Mouse (Mus musculus) heart, embryonic 16.5 days (tissue): ENCODE results near the gene Shoc2. TPM values are rescaled to one million over a fixed set of nuclear protein-coding genes. Genes with fewer than 3 reads are reported as not detected.
"Not testable (repeated sequence)": the region's sequence is repeated elsewhere in the genome, so short reads cannot be mapped to it uniquely, and the experiment has no call there.

Source experiments
- ATAC-seq: fragments of 200-750 bp; cut with Nextera tagmentation; replicated peaks from 2 replicates; pipeline ENCODE4 v1.8.0; 2017; ENCODE audit warnings: moderate number of reproducible peaks; ENCODE audit not compliant: insufficient read depth, low FRiP score; ENCODE audit errors: extremely low read depth
- H3K27ac ChIP-seq: fragments of 300-500 bp; sonication (generic); 2 replicates; pipeline ENCODE4 v1.5.1; 2014; ENCODE audit warnings: mild to moderate bottlenecking, low read length, control low read depth, moderate library complexity
- H3K27me3 ChIP-seq: fragments of 300-500 bp; sonication (generic); 2 replicates; pipeline ENCODE4 v1.6.1; 2014; ENCODE audit warnings: low read length, mixed read lengths; ENCODE audit not compliant: control insufficient read depth, insufficient read depth
- H3K36me3 ChIP-seq: fragments of 300-500 bp; sonication (generic); 2 replicates; pipeline ENCODE4 v1.6.1; 2014; ENCODE audit not compliant: control insufficient read depth, insufficient read depth
- H3K4me1 ChIP-seq: fragments of 300-500 bp; sonication (generic); 2 replicates; pipeline ENCODE4 v1.6.1; 2014; ENCODE audit warnings: low read length, mixed read lengths; ENCODE audit not compliant: control insufficient read depth, insufficient read depth
- H3K4me2 ChIP-seq: fragments of 300-500 bp; sonication (generic); 2 replicates; pipeline ENCODE4 v1.6.1; 2014; ENCODE audit warnings: low read depth, mild to moderate bottlenecking, control low read depth, low read length
- H3K4me3 ChIP-seq: fragments of 300-500 bp; sonication (generic); 2 replicates; pipeline ENCODE4 v1.5.1; 2014; ENCODE audit warnings: mild to moderate bottlenecking, control low read depth, low read length
- H3K9ac ChIP-seq: fragments of 300-500 bp; sonication (generic); 2 replicates; pipeline ENCODE4 v1.6.1; 2014; ENCODE audit warnings: low read length, control low read depth
- H3K9me3 ChIP-seq: fragments of 300-500 bp; sonication (generic); replicated peaks from 2 replicates; pipeline ENCODE4 v1.6.1; 2016; ENCODE audit warnings: low read length; ENCODE audit not compliant: control insufficient read depth
- WGBS: fragments of 180-500 bp; shearing (Covaris S2); extraction: QIAGEN DNeasy Blood & Tissue Kit; methylation state at CpG from one replicate; pipeline ENCODE4 v1.1.7; 2014; 5-methylcytosine and 5-hydroxymethylcytosine counted together
- polyA plus RNA-seq: library from polyadenylated mRNA; unstranded; fragments of >200 nt; fragmentation: Nextera tagmentation; extraction: Ambion mirVana; gene quantifications from 2 replicates; pipeline ENCODE4 v1.2.1, GENCODE M21; 2015

Shoc2 gene
- polyA plus RNA-seq, 1 experiment from 2014 or later = 36.0 TPM

- no peaks in the 10 kb centered on the region for H3K9me3 ChIP-seq
- H3K36me3 ChIP-seq = no peaks in the 10 kb centered on the region
- peak overlapping the region; percentile 94 for H3K4me3 ChIP-seq
- H3K9ac ChIP-seq = peak overlapping the region; percentile 97
- ATAC-seq = peak; percentile 2; the same call in 1 of the 2 replicates
- under 1% methylated on average over 60 of the region's 69 CpGs for WGBS
- H3K4me2 ChIP-seq = peak overlapping the region; percentile 74
- H3K27ac ChIP-seq = peak overlapping the region; percentile 97
- peaks cover 15% of the 10 kb centered on the region for H3K4me1 ChIP-seq
- H3K27me3 ChIP-seq = no peaks in the 10 kb centered on the region
These were observed 1.3 kb downstream of the Shoc2 start for GRCm38 (mm10) chr19:53945171-53946042.

DNA sequence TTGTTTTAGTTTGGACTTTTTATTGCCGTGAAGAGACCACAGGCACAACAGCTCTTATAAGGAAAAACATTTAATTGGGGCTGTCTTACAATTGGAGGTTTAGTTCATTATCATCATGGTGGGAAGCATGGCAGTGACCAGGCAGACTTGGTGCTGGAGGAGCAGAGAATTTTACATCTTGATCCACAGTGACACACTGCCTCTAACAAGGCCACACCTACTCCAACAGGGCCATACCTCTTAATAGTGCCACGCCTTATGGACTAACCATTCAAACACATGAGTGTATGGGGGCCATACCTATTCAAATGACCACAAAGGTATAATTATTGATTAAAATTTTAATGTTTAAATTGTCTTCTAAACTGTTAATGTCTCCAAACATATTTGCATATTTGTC is 13.4 kb downstream of the Shoc2 start:
- Histone ChIP-seq H3K4me2 (no peak overlapping the region), H3K9ac (no peak overlapping the region), H3K36me3 (0 out of 2 replicates have a peak, but pooled peaks cover 2% of the 10 kb centered on the region), H3K4me3 (no peak overlapping the region), H3K27me3 (no peaks in the 10 kb centered on the region), H3K27ac (no peak overlapping the region), H3K4me1 (peaks cover 6% of the 10 kb centered on the region), H3K9me3 (no peaks in the 10 kb centered on the region)
- WGBS = 84% methylated on average over 2 of the region's 2 CpGs
- ATAC-seq = no peak

GRCm38 (mm10) chr19:53962511-53962910 is 18.4 kb downstream of the Shoc2 start:
- Histone ChIP-seq H3K27ac (no peak overlapping the region), H3K4me1 (peaks cover 2% of the 10 kb centered on the region; the same call in 1 of the 2 replicates), H3K27me3 (no peaks in the 10 kb centered on the region), H3K4me2 (no peak overlapping the region), H3K9ac (no peak overlapping the region), H3K9me3 (no peaks in the 10 kb centered on the region), H3K4me3 (no peak overlapping the region), H3K36me3 (0 out of 2 replicates have a peak, but pooled peaks cover 2% of the 10 kb centered on the region)
- ATAC-seq = no peak
- WGBS = 86% methylated on average over 4 of the region's 4 CpGs

DNA sequence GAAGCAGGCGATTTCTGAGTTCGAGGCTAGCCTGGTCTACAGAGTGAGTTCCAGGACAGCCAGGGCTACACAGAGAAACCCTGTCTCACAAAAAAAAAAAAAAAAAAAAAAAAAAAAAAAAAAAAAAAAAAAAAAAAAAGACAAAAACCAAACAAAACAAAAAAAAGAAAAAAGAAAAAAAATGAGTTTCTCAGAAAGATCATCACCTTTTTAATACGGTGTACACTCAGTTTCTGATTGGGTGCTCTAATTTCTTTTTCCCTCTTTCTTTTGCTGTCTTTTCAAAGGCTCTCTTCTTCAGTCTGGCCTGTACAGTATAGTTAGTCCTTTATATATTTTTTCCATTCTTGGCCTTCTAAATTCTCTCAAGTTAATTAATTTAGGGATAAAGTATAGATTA is 20.2 kb downstream of the Shoc2 start:
- ATAC-seq, H3K9ac ChIP-seq, H3K27me3 ChIP-seq, H3K27ac ChIP-seq, H3K4me1 ChIP-seq, H3K4me3 ChIP-seq, H3K9me3 ChIP-seq, H3K4me2 ChIP-seq, H3K36me3 ChIP-seq: not testable (repeated sequence)
- WGBS = 92% methylated on average over 3 of the region's 3 CpGs

DNA sequence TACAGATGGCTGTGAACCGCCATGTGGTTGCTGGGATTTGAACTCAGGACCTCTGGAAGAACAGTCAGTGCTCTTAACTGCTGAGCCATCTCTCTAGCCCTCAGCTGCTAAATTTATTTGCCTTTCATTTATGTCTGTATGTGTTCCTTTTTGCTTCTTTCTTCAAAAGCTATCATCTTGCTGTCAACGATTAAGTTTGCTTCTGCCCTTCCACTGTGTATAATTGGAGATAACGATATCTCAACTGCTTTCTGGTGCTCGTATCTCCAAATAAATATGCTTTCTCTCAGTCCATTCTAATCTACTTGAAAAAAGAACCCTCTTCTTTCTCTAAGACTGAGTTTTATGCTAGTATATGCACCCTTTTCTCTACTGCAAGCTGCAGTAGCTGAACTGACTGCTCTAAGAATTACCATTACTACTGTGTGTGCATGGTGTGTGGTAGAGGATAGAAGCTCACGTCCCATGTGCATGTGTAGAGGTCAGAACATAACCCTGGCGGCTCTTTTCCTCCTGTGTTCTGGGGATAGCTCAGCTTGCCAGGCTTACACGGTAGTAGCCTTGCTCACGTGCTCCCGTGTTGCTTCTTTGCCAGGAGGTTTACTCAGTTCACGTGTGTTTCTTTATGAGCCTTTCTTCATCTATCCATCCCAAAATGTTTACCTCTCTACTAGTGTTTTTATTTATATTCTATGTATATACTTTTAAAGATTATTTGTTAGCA is 21.0 kb downstream of the Shoc2 start:
- whole genome bisulfite sequencing = 73% methylated on average over 10 of the region's 10 CpGs
- no peaks in the 10 kb centered on the region for H3K9me3 ChIP-seq
- no peak overlapping the region for H3K4me3 ChIP-seq
- no peak for ATAC-seq
- no peak overlapping the region for H3K9ac ChIP-seq
- 0 out of 2 replicates have a peak, but pooled peaks cover 2% of the 10 kb centered on the region for H3K36me3 ChIP-seq
- H3K27me3 ChIP-seq = no peaks in the 10 kb centered on the region
- H3K4me2 ChIP-seq = no peak overlapping the region
- peaks cover 2% of the 10 kb centered on the region; the same call in 1 of the 2 replicates for H3K4me1 ChIP-seq
- no peak overlapping the region for H3K27ac ChIP-seq

GRCm38 (mm10) chr19:53969226-53969625 is 25.1 kb downstream of the Shoc2 start:
- Histone ChIP-seq H3K27me3 (no peaks in the 10 kb centered on the region), H3K36me3 (no peaks in the 10 kb centered on the region), H3K9ac (no peak overlapping the region), H3K27ac (no peak overlapping the region), H3K4me2 (no peak overlapping the region), H3K4me3 (no peak overlapping the region), H3K9me3 (no peaks in the 10 kb centered on the region), H3K4me1 (peaks cover 2% of the 10 kb centered on the region; the same call in 1 of the 2 replicates)
- no peak for ATAC-seq
- 87% methylated on average over 3 of the region's 3 CpGs for WGBS

DNA sequence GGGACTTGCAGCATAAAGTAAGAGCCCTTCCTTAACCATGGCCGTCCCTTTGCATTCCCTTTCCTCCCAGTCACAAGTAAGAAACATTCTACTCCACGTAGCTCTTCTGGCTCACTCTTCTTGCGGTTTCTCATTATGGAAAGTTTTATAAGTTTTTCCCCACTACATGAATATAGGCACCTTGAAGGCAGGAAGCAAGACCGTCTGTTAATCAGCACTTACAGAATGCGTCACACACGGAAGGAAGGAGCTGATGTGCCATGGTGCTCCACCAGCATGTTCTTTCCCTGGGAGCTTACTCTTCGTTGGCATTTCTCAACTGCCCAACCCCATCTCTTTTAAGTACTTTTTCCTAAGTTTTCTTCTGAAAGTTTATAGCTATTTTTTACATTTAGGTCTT is 27.8 kb downstream of the Shoc2 start:
- H3K4me1 ChIP-seq = no peaks in the 10 kb centered on the region

GRCm38 (mm10) chr19:53973656-53974055 is 29.6 kb downstream of the Shoc2 start:
- H3K36me3 ChIP-seq = peaks cover 8% of the 10 kb centered on the region
- no peak overlapping the region for H3K4me2 ChIP-seq
- no peak overlapping the region for H3K9ac ChIP-seq
- ATAC-seq = no peak
- peaks cover 8% of the 10 kb centered on the region for H3K9me3 ChIP-seq
- no peak overlapping the region for H3K27ac ChIP-seq
- 74% methylated on average over 1 of the region's 1 CpGs for WGBS
- H3K4me3 ChIP-seq = no peak overlapping the region
- H3K4me1 ChIP-seq = no peaks in the 10 kb centered on the region
- no peaks in the 10 kb centered on the region for H3K27me3 ChIP-seq

More for the DNA sequence above, 27.8 kb downstream of the Shoc2 start:
- Histone ChIP-seq H3K36me3 (peaks cover 5% of the 10 kb centered on the region), H3K9me3 (peaks cover 5% of the 10 kb centered on the region), H3K27ac (peak overlapping the region; percentile 0; the same call in 1 of the 2 replicates), H3K4me3 (no peak overlapping the region), H3K27me3 (no peaks in the 10 kb centered on the region), H3K4me2 (no peak overlapping the region), H3K9ac (no peak overlapping the region)
- 61% methylated on average over 7 of the region's 7 CpGs for WGBS
- ATAC-seq = no peak

DNA sequence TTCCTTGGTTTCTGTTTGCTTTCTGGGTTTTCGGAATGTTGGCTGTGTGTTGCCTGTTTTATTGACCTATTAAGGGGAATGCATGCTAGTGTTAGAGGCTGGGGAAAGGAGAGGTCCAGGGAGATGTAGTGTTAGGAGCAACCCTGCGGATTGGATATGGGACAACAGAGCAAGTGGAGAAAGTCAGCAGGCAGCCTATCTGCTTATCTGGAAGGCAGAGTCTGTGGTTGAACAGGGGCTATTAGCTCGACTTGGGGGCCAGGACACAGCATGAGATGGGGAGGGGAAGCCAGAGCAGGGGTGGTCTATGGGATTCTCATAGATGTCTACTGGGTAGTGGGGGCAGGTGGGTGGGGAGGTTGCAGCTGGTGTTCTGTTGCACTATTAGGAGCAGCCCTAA is 37.9 kb downstream of the Shoc2 start:
- peaks cover 2% of the 10 kb centered on the region for H3K36me3 ChIP-seq
- H3K9ac ChIP-seq = no peak overlapping the region
- no peak overlapping the region for H3K27ac ChIP-seq
- no peak for ATAC-seq
- no peaks in the 10 kb centered on the region for H3K27me3 ChIP-seq
- H3K4me2 ChIP-seq = no peak overlapping the region
- H3K9me3 ChIP-seq = peaks cover 2% of the 10 kb centered on the region
- no peak overlapping the region for H3K4me3 ChIP-seq
- 52% methylated on average over 3 of the region's 3 CpGs for WGBS
- peaks cover 2% of the 10 kb centered on the region; the same call in 1 of the 2 replicates for H3K4me1 ChIP-seq
